ENCODE assay signal across 11 mouse cellular contexts in the genomic region with DNA sequence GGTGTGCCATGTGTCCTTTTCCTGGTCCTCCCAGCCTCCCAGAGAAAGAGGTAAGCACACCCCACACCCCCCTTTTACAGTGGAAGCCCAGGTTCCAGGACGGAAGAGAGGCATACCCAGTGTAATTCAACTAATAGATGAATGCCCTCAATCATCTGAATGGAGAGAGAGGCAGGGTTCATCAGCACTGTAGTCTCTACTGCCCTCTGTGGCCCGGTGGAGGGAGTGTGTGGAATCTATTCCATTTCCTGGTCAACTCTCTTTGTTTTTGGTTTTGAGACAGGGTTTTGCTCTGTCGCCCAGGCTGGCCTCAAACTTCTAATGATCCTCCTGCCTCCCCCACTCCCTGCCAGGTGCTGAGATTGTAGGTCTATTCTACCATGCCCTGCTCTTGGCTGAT.
A peak's percentile ranks its signal among the peaks of the same experiment; 100 is the strongest.
DNase-seq lines count a peak whose midpoint lies in the region; ATAC-seq and TF ChIP-seq lines count a peak whose summit lies in the region.
"Had no signal": no experiment of that assay in that cellular context is flagged by ENCODE, and none has a peak within 500 bp of the region (broad histone marks: within the 10 kb centered on the region; RNA-seq: fewer than 3 reads in every experiment).

No protein-coding gene starts in this region.

- no peaks in the 10 kb centered on the region for H3K36me3 ChIP-seq in ES-E14 (ENCODE audit: control insufficient read depth, insufficient read depth, low read length, poor library complexity, severe bottlenecking)
- no peaks in the 10 kb centered on the region for H3K36me3 ChIP-seq in midbrain, embryonic 14.5 days (ENCODE audit: control insufficient read depth, insufficient read depth, low read length)
- H3K36me3 ChIP-seq: intestine, embryonic 15.5 days; liver, embryonic 15.5 days had no signal

- no peak overlapping the region for H3K4me2 ChIP-seq in midbrain, embryonic 14.5 days (ENCODE audit: low read length)
- H3K4me2 ChIP-seq: intestine, embryonic 15.5 days; liver, embryonic 15.5 days had no signal

- H3K27me3 ChIP-seq in midbrain, embryonic 14.5 days (ENCODE audit: control insufficient read depth, insufficient read depth, low read length) = no peaks in the 10 kb centered on the region
- H3K27me3 ChIP-seq: intestine, embryonic 15.5 days; liver, embryonic 15.5 days had no signal

- no peak overlapping the region for H3K4me3 ChIP-seq in ES-E14 (ENCODE audit: insufficient read depth in 1 of 2, low read depth in 1 of 2, low read length in 2 of 2, poor library complexity in 1 of 2, severe bottlenecking in 1 of 2)
- no peak overlapping the region for H3K4me3 ChIP-seq in midbrain, embryonic 14.5 days (replicated peaks; ENCODE audit: low read depth, low read length)
- H3K4me3 ChIP-seq: intestine, embryonic 15.5 days; liver, embryonic 15.5 days had no signal

- H3K27ac ChIP-seq in ES-E14 (ENCODE audit: insufficient read depth, low read depth, low read length, poor library complexity, severe bottlenecking) = no peak overlapping the region
- no peak overlapping the region for H3K27ac ChIP-seq in midbrain, embryonic 14.5 days (replicated peaks; ENCODE audit: low read depth, low read length)
- H3K27ac ChIP-seq: intestine, embryonic 15.5 days; liver, embryonic 15.5 days had no signal

- DNase-seq in cerebellum, adult 9-10 months = peak; percentile 5
- no peak for DNase-seq in cerebellum, adult 11 months
- DNase-seq in layer of hippocampus, adult 11-12 months (ENCODE audit: low spot score) = peak; percentile 49
- no peak for DNase-seq in layer of hippocampus, adult 9-10 months (ENCODE audit: low spot score)
- DNase-seq in ES-E14 (ENCODE audit: low read depth, low spot score) = no peak
- DNase-seq in kidney, postnatal 10 days = peak; percentile 51
- no peak for DNase-seq in B cell, adult 2 months
- no peak for DNase-seq in midbrain, embryonic 14.5 days

- no peak overlapping the region for H3K9ac ChIP-seq in ES-E14 (ENCODE audit: insufficient read depth, low read depth, low read length, poor library complexity, severe bottlenecking)
- H3K9ac ChIP-seq in midbrain, embryonic 14.5 days (replicated peaks; ENCODE audit: low read length) = no peak overlapping the region
- H3K9ac ChIP-seq: intestine, embryonic 15.5 days; liver, embryonic 15.5 days had no signal

- no peak for ATAC-seq in midbrain, embryonic 14.5 days (ENCODE audit: low FRiP score, low TSS enrichment)
- ATAC-seq: CD4-positive, CD25-positive, alpha-beta regulatory T cell, adult 4 months; intestine, embryonic 15.5 days had no signal

- no peaks in the 10 kb centered on the region for H3K9me3 ChIP-seq in ES-E14 (ENCODE audit: control insufficient read depth, insufficient read depth, low read depth, low read length)
- no peaks in the 10 kb centered on the region for H3K9me3 ChIP-seq in midbrain, embryonic 14.5 days (ENCODE audit: control insufficient read depth, low read length)
- H3K9me3 ChIP-seq: intestine, embryonic 15.5 days had no signal

- no peaks in the 10 kb centered on the region for H3K4me1 ChIP-seq in ES-E14 (ENCODE audit: control insufficient read depth in 2 of 2, insufficient read depth in 2 of 2, low read length in 2 of 2, poor library complexity in 1 of 2)
- H3K4me1 ChIP-seq in midbrain, embryonic 14.5 days (ENCODE audit: control insufficient read depth, insufficient read depth, low read length) = no peaks in the 10 kb centered on the region
- H3K4me1 ChIP-seq: intestine, embryonic 15.5 days; liver, embryonic 15.5 days had no signal

- in situ Hi-C loops in ES-E14 (cut with MboI; ENCODE audit: low sequenced_read_pairs in 2 of 2, unreplicated experiment in 2 of 2) = no loop called here

- 58% methylated on average over 3 of the region's 3 CpGs for WGBS in midbrain, embryonic 14.5 days

TF ChIP-seq in ES-E14, 5 proteins besides CTCF, POLR2A, EP300 and RAD21:
- TF ChIP-seq HCFC1 (IDR thresholded peaks at IDR 0.05; ENCODE audit: borderline replicate concordance, insufficient read depth, low read length) (no peak), ZC3H11A (IDR thresholded peaks at IDR 0.05; ENCODE audit: borderline replicate concordance, low read depth, low read length) (peak; percentile 29; the same call in 1 of the 2 replicates)

Comparison
In these comparisons a context has a peak if more than half of its experiments do, and no peak if none do; other contexts are left out.
1. DNase-seq: peak in cerebellum, adult 9-10 months (single experiment), layer of hippocampus, adult 11-12 months (single experiment) and kidney, postnatal 10 days (single experiment); none in cerebellum, adult 11 months (single experiment), layer of hippocampus, adult 9-10 months (single experiment), ES-E14 (single experiment), B cell, adult 2 months (0 of 2) and midbrain, embryonic 14.5 days (single experiment).